In the genomic region with DNA sequence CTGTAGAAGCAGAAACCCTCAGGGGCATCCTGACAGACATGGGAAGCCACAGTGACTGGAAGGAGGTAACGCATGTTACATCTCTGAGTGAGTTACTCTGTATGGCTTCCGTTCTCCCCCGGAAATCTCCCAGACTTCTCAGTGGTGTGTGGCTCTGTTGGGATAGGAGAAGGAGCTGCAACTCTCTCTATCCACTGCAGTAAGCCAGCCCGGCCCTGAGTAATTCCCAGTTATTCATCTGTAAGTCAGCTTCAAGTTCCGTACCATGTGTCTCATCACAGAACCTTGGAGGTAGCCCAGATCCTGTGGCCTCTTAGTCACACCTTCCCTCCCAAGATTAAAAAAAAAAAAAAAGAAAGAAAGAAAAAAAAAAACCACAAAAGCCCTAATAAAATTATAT, we compare ENCODE assay signal across 27 mouse cellular contexts. TPM values are rescaled to one million over a fixed set of nuclear protein-coding genes. Genes with fewer than 3 reads are reported as not detected.
DNase-seq lines count a peak whose midpoint lies in the region; ATAC-seq and TF ChIP-seq lines count a peak whose summit lies in the region.
"Had no signal": no experiment of that assay in that cellular context is flagged by ENCODE, and none has a peak within 500 bp of the region (broad histone marks: within the 10 kb centered on the region; RNA-seq: fewer than 3 reads in every experiment).

No protein-coding gene starts in this region.

- ATAC-seq in midbrain, embryonic 13.5 days, result no peak
- ATAC-seq: CD4-positive, CD25-positive, alpha-beta regulatory T cell, adult 4 months; forebrain, embryonic 15.5 days; midbrain, embryonic 15.5 days had no signal

- H3K9ac ChIP-seq in midbrain, embryonic 13.5 days (replicated peaks), result no peak overlapping the region
- H3K9ac ChIP-seq: forebrain, embryonic 15.5 days; heart, embryonic 12.5 days; hindbrain, embryonic 12.5 days; midbrain, embryonic 15.5 days; neural tube, embryonic 13.5 days; stomach, embryonic 15.5 days had no signal

- H3K4me3 ChIP-seq in testis, adult 2 months (ENCODE audit: control insufficient read depth, low read depth, low read length), result peak overlapping the region; percentile 98
- no peak overlapping the region for H3K4me3 ChIP-seq in thymus, adult 2 months (ENCODE audit: control insufficient read depth, insufficient read depth, low read length)
- no peak overlapping the region for H3K4me3 ChIP-seq in midbrain, embryonic 13.5 days (replicated peaks)
- H3K4me3 ChIP-seq: heart, embryonic 12.5 days; hindbrain, embryonic 12.5 days; midbrain, embryonic 15.5 days; neural tube, embryonic 13.5 days had no signal

- no peaks in the 10 kb centered on the region for H3K27me3 ChIP-seq in testis, adult 2 months (ENCODE audit: control insufficient read depth, insufficient read depth, low read length)
- no peaks in the 10 kb centered on the region for H3K27me3 ChIP-seq in thymus, adult 2 months (ENCODE audit: control insufficient read depth, insufficient read depth, low read length)
- no peaks in the 10 kb centered on the region for H3K27me3 ChIP-seq in midbrain, embryonic 13.5 days
- H3K27me3 ChIP-seq: forebrain, embryonic 15.5 days; heart, embryonic 12.5 days; hindbrain, embryonic 12.5 days; midbrain, embryonic 15.5 days; neural tube, embryonic 13.5 days; stomach, embryonic 15.5 days had no signal

- no peak for DNase-seq in testis, postnatal 14 days (ENCODE audit: low spot score)
- peak; percentile 40 for DNase-seq in adrenal gland, postnatal 10 days
- peak; percentile 67 for DNase-seq in fibroblast of lung, adult 2 months (ENCODE audit: low read depth)
- no peak for DNase-seq in thymus, adult 2 months
- DNase-seq in spleen, postnatal 36 days (ENCODE audit: low spot score in 2 of 2), result no peak
- DNase-seq: cerebellum, adult 8-10 months; cerebellum, postnatal 36 days; gastrocnemius, postnatal 10 days; heart, adult 18-20 months; heart, postnatal 10 days; kidney, adult 18-20 months; layer of hippocampus, postnatal 36 days; lung, postnatal 4 days; retina, postnatal 1 day had no signal

- peaks cover 9% of the 10 kb centered on the region for H3K4me1 ChIP-seq in testis, adult 2 months (ENCODE audit: control insufficient read depth, insufficient read depth, low read length)
- H3K4me1 ChIP-seq in thymus, adult 2 months (replicated peaks; ENCODE audit: control insufficient read depth, insufficient read depth, low read length), result peaks cover 10% of the 10 kb centered on the region
- H3K4me1 ChIP-seq in midbrain, embryonic 13.5 days (replicated peaks), result peaks cover 20% of the 10 kb centered on the region

- 86% methylated on average over 5 of the region's 5 CpGs for WGBS in thymus, adult 2 months
- WGBS in midbrain, embryonic 13.5 days, result 87% methylated on average over 5 of the region's 5 CpGs

- no peak overlapping the region for H3K4me2 ChIP-seq in midbrain, embryonic 13.5 days (replicated peaks)
- H3K4me2 ChIP-seq: forebrain, embryonic 15.5 days; hindbrain, embryonic 12.5 days; midbrain, embryonic 15.5 days had no signal

- H3K9me3 ChIP-seq in midbrain, embryonic 13.5 days, result no peaks in the 10 kb centered on the region
- H3K9me3 ChIP-seq: forebrain, embryonic 15.5 days; heart, embryonic 12.5 days; hindbrain, embryonic 12.5 days; midbrain, embryonic 15.5 days; neural tube, embryonic 13.5 days; stomach, embryonic 15.5 days had no signal

- no peak for TF ChIP-seq CTCF in testis, adult 2 months (IDR thresholded peaks at IDR 0.05; ENCODE audit: control insufficient read depth, insufficient read depth, insufficient replicate concordance, low read depth, low read length)
- no peak for TF ChIP-seq CTCF in thymus, adult 2 months (IDR thresholded peaks at IDR 0.05; ENCODE audit: borderline replicate concordance, control insufficient read depth, extremely low read depth, insufficient read depth, low read length, poor library complexity)

- no peak for TF ChIP-seq POLR2A in testis, adult 2 months (IDR thresholded peaks at IDR 0.05; ENCODE audit: control insufficient read depth, low read depth, low read length)
- no peak for TF ChIP-seq POLR2A in thymus, adult 2 months (IDR thresholded peaks at IDR 0.05; ENCODE audit: control insufficient read depth, extremely low read depth, insufficient read depth, low read length, poor library complexity)

- no peaks in the 10 kb centered on the region for H3K36me3 ChIP-seq in testis, adult 2 months (ENCODE audit: control insufficient read depth, insufficient read depth, low read length)
- no peaks in the 10 kb centered on the region for H3K36me3 ChIP-seq in thymus, adult 2 months (ENCODE audit: control insufficient read depth, insufficient read depth, low read length)
- peaks cover 5% of the 10 kb centered on the region; the same call in 1 of the 2 replicates for H3K36me3 ChIP-seq in midbrain, embryonic 13.5 days
- H3K36me3 ChIP-seq: forebrain, embryonic 15.5 days; hindbrain, embryonic 12.5 days; midbrain, embryonic 15.5 days; stomach, embryonic 15.5 days had no signal

- no peak overlapping the region for H3K27ac ChIP-seq in testis, adult 2 months (ENCODE audit: control insufficient read depth, insufficient read depth, low read depth, low read length)
- no peak overlapping the region for H3K27ac ChIP-seq in thymus, adult 2 months (ENCODE audit: control insufficient read depth, insufficient read depth, low read length)
- H3K27ac ChIP-seq in midbrain, embryonic 13.5 days, result no peak overlapping the region
- H3K27ac ChIP-seq: forebrain, embryonic 15.5 days; hindbrain, embryonic 12.5 days; kidney, postnatal 0 days; midbrain, embryonic 15.5 days; neural tube, embryonic 13.5 days had no signal

RNA-seq across cellular contexts. Expression of a gene that starts 1.8 kb away (rescaled TPM):
- 26.8 and 30.2 TPM in 2 replicates for polyA plus RNA-seq in testis, adult 2 months (2012; rRNA removed)
- 10 to 100 TPM; 23.7 to 26.2 TPM for total RNA-seq in adrenal gland, postnatal 10 days (2021)
- 114 and 127 TPM in 2 replicates for polyA plus RNA-seq in thymus, adult 2 months (2012; rRNA removed)
- 21.6 and 32.0 TPM in 2 replicates for polyA plus RNA-seq in midbrain, embryonic 13.5 days (2015; fragmentation: Nextera tagmentation; extraction: Ambion mirVana)

RNA-seq across cellular contexts. Expression of a gene that starts 43.0 kb away (rescaled TPM):
- polyA plus RNA-seq in testis, adult 2 months (2012; rRNA removed), result 0.37 and 0.71 TPM in 2 replicates
- total RNA-seq in adrenal gland, postnatal 10 days (2021), result under 1 TPM; 0.18 to 0.61 TPM
- 0.18 TPM in 1 of 2 replicates, not detected in the other for polyA plus RNA-seq in thymus, adult 2 months (2012; rRNA removed)
- 2.1 and 2.5 TPM in 2 replicates for polyA plus RNA-seq in midbrain, embryonic 13.5 days (2015; fragmentation: Nextera tagmentation; extraction: Ambion mirVana)
- total RNA-seq: heart, adult 18-20 months; heart, postnatal 10 days; liver, adult 2 months; megakaryocyte-erythroid progenitor cell, adult 5-6 weeks had no signal
- polyA plus RNA-seq: CD4-positive, CD25-positive, alpha-beta regulatory T cell, adult 4 months; heart, embryonic 12.5 days; liver, adult 2 months; spleen, adult 2 months had no signal

Comparison
In these comparisons a context has a peak if more than half of its experiments do, and no peak if none do; other contexts are left out.
1. DNase-seq: peak in adrenal gland, postnatal 10 days (single experiment) and fibroblast of lung, adult 2 months (single experiment); none in testis, postnatal 14 days (single experiment), thymus, adult 2 months (single experiment) and spleen, postnatal 36 days (0 of 2).